Mouse (Mus musculus) hindbrain, embryonic 13.5 days (tissue): ENCODE data around the gene Hoxc8. TPM values are rescaled to one million over a fixed set of nuclear protein-coding genes. Genes with fewer than 3 reads are reported as not detected.

Source experiments
- ATAC-seq: fragments of 200-750 bp; cut with Nextera tagmentation; 2 replicates; pipeline ENCODE4 v1.8.0; 2017; ENCODE audit warnings: moderate TSS enrichment; ENCODE audit not compliant: low FRiP score
- H3K27ac ChIP-seq: fragments of 300-500 bp; sonication (generic); 2 replicates; pipeline ENCODE4 v1.5.1; 2015; ENCODE audit warnings: inconsistent platforms, mild to moderate bottlenecking, moderate library complexity
- H3K27me3 ChIP-seq: fragments of 300-500 bp; sonication (generic); 2 replicates; pipeline ENCODE4 v1.6.1; 2015; ENCODE audit warnings: mild to moderate bottlenecking, inconsistent platforms
- H3K36me3 ChIP-seq: fragments of 300-500 bp; sonication (generic); 2 replicates; pipeline ENCODE4 v1.6.1; 2015; ENCODE audit warnings: mild to moderate bottlenecking, inconsistent platforms
- H3K4me1 ChIP-seq: fragments of 300-500 bp; sonication (generic); replicated peaks from 2 replicates; pipeline ENCODE4 v1.6.1; 2015; ENCODE audit warnings: inconsistent platforms
- H3K4me2 ChIP-seq: fragments of 300-500 bp; sonication (generic); 2 replicates; pipeline ENCODE4 v1.6.1; 2015; ENCODE audit warnings: inconsistent platforms, mild to moderate bottlenecking, moderate library complexity
- H3K4me3 ChIP-seq: fragments of 300-500 bp; sonication (generic); 2 replicates; pipeline ENCODE4 v1.5.1; 2015; ENCODE audit warnings: mild to moderate bottlenecking, inconsistent platforms
- H3K9ac ChIP-seq: fragments of 300-500 bp; sonication (generic); 2 replicates; pipeline ENCODE4 v1.6.1; 2015; ENCODE audit warnings: mild to moderate bottlenecking, inconsistent platforms
- H3K9me3 ChIP-seq: fragments of 300-500 bp; sonication (generic); 2 replicates; pipeline ENCODE4 v1.6.1; 2016; ENCODE audit warnings: inconsistent platforms
- WGBS: fragments of 180-500 bp; shearing (Covaris S2); methylation state at CpG from one replicate; pipeline ENCODE4 v1.1.7; 2015; 5-methylcytosine and 5-hydroxymethylcytosine counted together
- polyA plus RNA-seq: library from polyadenylated mRNA; unstranded; fragments of >200 nt; fragmentation: Nextera tagmentation; extraction: Ambion mirVana; gene quantifications from 2 replicates; pipeline ENCODE4 v1.2.1, GENCODE M21; 2015

Gene Hoxc8
- polyA plus RNA-seq, 1 experiment from 2014 or later = 1.5 TPM

- peak overlapping the region; percentile 46 for H3K4me2 ChIP-seq
- 0 out of 2 replicates have a peak overlapping the region, but pooled peaks have one; percentile 44 for H3K27ac ChIP-seq
- H3K4me3 ChIP-seq = peak overlapping the region; percentile 21
- 2% methylated on average over 8 of the region's 8 CpGs for WGBS
- ATAC-seq = no peak
- H3K36me3 ChIP-seq = no peaks in the 10 kb centered on the region
- 0 out of 2 replicates have a peak overlapping the region, but pooled peaks have one; percentile 6 for H3K9ac ChIP-seq
- H3K27me3 ChIP-seq = peaks cover 100% of the 10 kb centered on the region
- no peaks in the 10 kb centered on the region for H3K9me3 ChIP-seq
- H3K4me1 ChIP-seq = peaks cover 43% of the 10 kb centered on the region
Measured at GRCm38 (mm10) chr15:103020899-103021418, 30.6 kb downstream of the Hoxc8 start.

GRCm38 (mm10) chr15:103021544-103021943, 31.1 kb downstream of the Hoxc8 start:
- H3K4me3 ChIP-seq = peak overlapping the region; percentile 21
- 0 out of 2 replicates have a peak overlapping the region, but pooled peaks have one; percentile 6 for H3K9ac ChIP-seq
- no peaks in the 10 kb centered on the region for H3K9me3 ChIP-seq
- WGBS = 9% methylated on average over 8 of the region's 8 CpGs
- peak overlapping the region; percentile 46 for H3K4me2 ChIP-seq
- no peak for ATAC-seq
- 0 out of 2 replicates have a peak overlapping the region, but pooled peaks have one; percentile 44 for H3K27ac ChIP-seq
- peaks cover 100% of the 10 kb centered on the region for H3K27me3 ChIP-seq
- H3K36me3 ChIP-seq = no peaks in the 10 kb centered on the region
- H3K4me1 ChIP-seq = peaks cover 43% of the 10 kb centered on the region

GRCm38 (mm10) chr15:103024131-103024530, 33.7 kb downstream of the Hoxc8 start:
- H3K9me3 ChIP-seq = no peaks in the 10 kb centered on the region
- 0% methylated on average over 2 of the region's 2 CpGs for WGBS
- peak overlapping the region; percentile 55 for H3K4me2 ChIP-seq
- peak overlapping the region; percentile 72 for H3K27ac ChIP-seq
- H3K4me1 ChIP-seq = peaks cover 34% of the 10 kb centered on the region
- H3K9ac ChIP-seq = 0 out of 2 replicates have a peak overlapping the region, but pooled peaks have one; percentile 57
- no peaks in the 10 kb centered on the region for H3K36me3 ChIP-seq
- no peak for ATAC-seq
- H3K4me3 ChIP-seq = 0 out of 2 replicates have a peak overlapping the region, but pooled peaks have one; percentile 21
- H3K27me3 ChIP-seq = peaks cover 100% of the 10 kb centered on the region

- Histone ChIP-seq H3K9me3 (no peaks in the 10 kb centered on the region), H3K9ac (peak overlapping the region; percentile 82), H3K4me2 (peak overlapping the region; percentile 55), H3K4me1 (peaks cover 27% of the 10 kb centered on the region), H3K4me3 (peak overlapping the region; percentile 41), H3K27me3 (peaks cover 98% of the 10 kb centered on the region), H3K36me3 (no peaks in the 10 kb centered on the region), H3K27ac (peak overlapping the region; percentile 94)
- WGBS = 2% methylated on average over 43 of the region's 43 CpGs
- no peak for ATAC-seq
Measured at GRCm38 (mm10) chr15:103027266-103028235, 37.1 kb downstream of the Hoxc8 start.

- ATAC-seq = no peak
- Histone ChIP-seq H3K36me3 (no peaks in the 10 kb centered on the region), H3K9me3 (no peaks in the 10 kb centered on the region), H3K4me2 (peak overlapping the region; percentile 55), H3K27ac (peak overlapping the region; percentile 94), H3K4me3 (no peak overlapping the region), H3K9ac (peak overlapping the region; percentile 82; the same call in 1 of the 2 replicates), H3K4me1 (peaks cover 35% of the 10 kb centered on the region), H3K27me3 (peaks cover 96% of the 10 kb centered on the region)
- WGBS = 7% methylated on average over 9 of the region's 9 CpGs
Measured at GRCm38 (mm10) chr15:103028916-103029512, 38.6 kb downstream of the Hoxc8 start.

- peak overlapping the region; percentile 49 for H3K4me2 ChIP-seq
- no peaks in the 10 kb centered on the region for H3K36me3 ChIP-seq
- peak overlapping the region; percentile 67 for H3K9ac ChIP-seq
- ATAC-seq = no peak
- H3K4me3 ChIP-seq = peak overlapping the region; percentile 19
- H3K4me1 ChIP-seq = peaks cover 32% of the 10 kb centered on the region
- no peaks in the 10 kb centered on the region for H3K9me3 ChIP-seq
- H3K27me3 ChIP-seq = peaks cover 96% of the 10 kb centered on the region
- H3K27ac ChIP-seq = peak overlapping the region; percentile 94
- WGBS = 5% methylated on average over 8 of the region's 8 CpGs
Measured at GRCm38 (mm10) chr15:103030142-103030541, 39.7 kb downstream of the Hoxc8 start.

- WGBS = 0% methylated on average over 3 of the region's 3 CpGs
- Histone ChIP-seq H3K4me3 (peak overlapping the region; percentile 22), H3K9ac (peak overlapping the region; percentile 60), H3K36me3 (no peaks in the 10 kb centered on the region), H3K4me2 (peak overlapping the region; percentile 67), H3K27ac (peak overlapping the region; percentile 97), H3K9me3 (no peaks in the 10 kb centered on the region), H3K27me3 (peaks cover 96% of the 10 kb centered on the region), H3K4me1 (peaks cover 28% of the 10 kb centered on the region)
- no peak for ATAC-seq
Measured at GRCm38 (mm10) chr15:103032167-103032566, 41.8 kb downstream of the Hoxc8 start.

GRCm38 (mm10) chr15:103032646-103033575, 42.5 kb downstream of the Hoxc8 start:
- H3K27ac ChIP-seq = peak overlapping the region; percentile 97
- peaks cover 96% of the 10 kb centered on the region for H3K27me3 ChIP-seq
- H3K9me3 ChIP-seq = no peaks in the 10 kb centered on the region
- no peaks in the 10 kb centered on the region for H3K36me3 ChIP-seq
- peaks cover 21% of the 10 kb centered on the region for H3K4me1 ChIP-seq
- H3K4me3 ChIP-seq = peak overlapping the region; percentile 22
- under 1% methylated on average over 26 of the region's 26 CpGs for whole genome bisulfite sequencing
- H3K9ac ChIP-seq = peak overlapping the region; percentile 60
- peak overlapping the region; percentile 67 for H3K4me2 ChIP-seq
- no peak for ATAC-seq

- no peaks in the 10 kb centered on the region for H3K9me3 ChIP-seq
- peak; percentile 60 for ATAC-seq
- peaks cover 25% of the 10 kb centered on the region for H3K4me1 ChIP-seq
- H3K9ac ChIP-seq = peak overlapping the region; percentile 86
- peaks cover 96% of the 10 kb centered on the region for H3K27me3 ChIP-seq
- no peaks in the 10 kb centered on the region for H3K36me3 ChIP-seq
- peak overlapping the region; percentile 67 for H3K4me2 ChIP-seq
- H3K4me3 ChIP-seq = peak overlapping the region; percentile 52
- WGBS = under 1% methylated on average over 24 of the region's 24 CpGs
- peak overlapping the region; percentile 97 for H3K27ac ChIP-seq
Measured at GRCm38 (mm10) chr15:103034043-103034806, 43.8 kb downstream of the Hoxc8 start.

GRCm38 (mm10) chr15:103034807-103035547, 44.6 kb downstream of the Hoxc8 start:
- Histone ChIP-seq H3K27ac (peak overlapping the region; percentile 97), H3K9ac (peak overlapping the region; percentile 86), H3K4me3 (peak overlapping the region; percentile 52), H3K4me1 (peaks cover 28% of the 10 kb centered on the region), H3K27me3 (peaks cover 97% of the 10 kb centered on the region), H3K4me2 (peak overlapping the region; percentile 67), H3K36me3 (no peaks in the 10 kb centered on the region), H3K9me3 (no peaks in the 10 kb centered on the region)
- WGBS = under 1% methylated on average over 34 of the region's 34 CpGs
- ATAC-seq = peak; percentile 59
